Mouse (Mus musculus): ENCODE results near the gene Mfap4.

Mfap4 gene

DNA sequence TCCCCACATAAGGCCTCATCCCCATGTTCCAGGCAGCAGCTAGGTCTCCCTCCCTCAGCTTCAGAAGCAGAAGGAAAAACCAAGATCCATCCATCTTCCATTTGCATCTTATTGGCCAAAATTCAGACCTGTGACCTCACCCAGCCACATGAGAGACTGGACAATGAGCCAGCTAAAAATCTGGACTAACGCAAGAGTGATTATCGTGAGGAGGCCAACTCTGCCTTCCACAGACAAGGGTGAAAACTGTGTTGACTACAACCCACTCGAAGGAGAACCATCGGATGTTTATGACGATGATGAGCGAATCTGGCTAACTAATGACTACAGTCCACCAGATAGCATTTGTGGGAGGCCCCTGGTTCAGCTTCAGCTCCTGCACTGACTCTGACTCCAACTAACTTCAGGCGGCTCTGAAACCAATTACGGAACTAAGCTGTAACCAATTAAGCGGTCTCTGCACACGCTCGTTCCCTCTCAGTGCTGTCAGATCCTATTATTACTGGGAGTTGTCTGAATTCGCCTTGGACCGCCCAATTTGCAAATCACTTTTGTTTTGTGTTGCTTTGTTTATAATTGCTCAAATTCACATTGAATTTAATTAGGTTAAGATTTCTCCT lies 1.9 kb upstream of the Mfap4 start:
- peak; percentile 80 for DNase-seq

DNA sequence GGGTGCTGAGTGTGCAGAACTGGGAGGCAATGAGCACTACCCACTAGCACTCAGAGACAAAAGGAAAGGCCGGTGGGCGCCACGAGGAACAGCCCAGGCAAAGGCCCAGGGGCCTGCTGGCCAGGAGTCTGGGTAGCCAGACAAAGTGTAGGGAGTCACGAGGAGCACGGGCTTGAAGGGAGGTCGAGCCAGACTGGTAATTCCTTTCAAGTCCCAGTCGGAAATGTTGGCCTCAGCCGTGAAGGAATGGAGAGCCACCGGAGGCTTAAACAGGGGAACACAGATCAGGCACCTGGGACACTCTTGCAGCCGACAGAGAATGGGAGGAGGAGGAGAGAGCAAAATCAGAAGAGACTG lies 997 bp upstream of the Mfap4 start:
- peak; percentile 88 for DNase-seq

DNA sequence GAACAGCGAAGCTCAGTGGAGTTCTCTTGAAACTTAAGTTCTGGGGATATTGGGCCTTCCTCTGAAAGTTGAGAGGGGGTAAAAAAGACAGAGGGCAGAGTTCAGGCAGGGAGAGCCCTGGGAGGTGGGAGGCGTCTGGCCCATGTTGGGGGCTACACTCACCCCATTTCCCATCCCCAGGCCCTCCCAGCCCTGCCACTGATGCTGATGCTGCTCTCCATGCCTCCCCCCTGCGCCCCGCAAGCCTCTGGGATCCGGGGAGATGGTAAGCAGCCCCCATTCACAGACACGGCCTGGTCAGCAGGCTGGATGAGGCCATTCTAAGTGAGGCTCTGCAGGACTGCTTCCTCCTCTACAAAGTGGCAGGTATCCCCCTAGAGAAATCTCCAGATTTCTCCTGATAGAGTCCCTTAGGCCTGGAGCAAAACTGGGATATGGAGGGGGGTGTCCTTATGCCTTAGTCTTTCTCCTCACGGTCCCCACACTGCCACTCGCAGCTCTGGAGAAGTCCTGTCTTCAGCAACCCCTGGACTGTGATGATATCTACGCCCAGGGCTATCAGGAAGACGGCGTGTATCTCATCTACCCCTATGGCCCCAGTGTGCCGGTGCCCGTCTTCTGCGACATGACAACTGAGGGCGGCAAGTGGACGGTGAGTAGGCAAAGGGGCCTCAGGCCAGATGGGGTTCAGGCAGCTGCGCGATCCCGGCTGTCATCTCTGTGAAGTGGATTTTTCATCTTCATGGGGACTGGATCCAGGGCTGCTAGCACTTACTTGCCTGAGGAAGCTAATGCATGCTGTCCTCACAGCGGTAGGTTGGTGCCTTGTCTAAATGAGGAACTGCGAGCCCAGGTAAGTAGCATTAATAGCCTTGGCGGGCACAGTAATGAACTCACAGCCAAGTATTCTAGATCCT lies 568 bp downstream of the Mfap4 start:
- peak; percentile 87 for DNase-seq

DNA sequence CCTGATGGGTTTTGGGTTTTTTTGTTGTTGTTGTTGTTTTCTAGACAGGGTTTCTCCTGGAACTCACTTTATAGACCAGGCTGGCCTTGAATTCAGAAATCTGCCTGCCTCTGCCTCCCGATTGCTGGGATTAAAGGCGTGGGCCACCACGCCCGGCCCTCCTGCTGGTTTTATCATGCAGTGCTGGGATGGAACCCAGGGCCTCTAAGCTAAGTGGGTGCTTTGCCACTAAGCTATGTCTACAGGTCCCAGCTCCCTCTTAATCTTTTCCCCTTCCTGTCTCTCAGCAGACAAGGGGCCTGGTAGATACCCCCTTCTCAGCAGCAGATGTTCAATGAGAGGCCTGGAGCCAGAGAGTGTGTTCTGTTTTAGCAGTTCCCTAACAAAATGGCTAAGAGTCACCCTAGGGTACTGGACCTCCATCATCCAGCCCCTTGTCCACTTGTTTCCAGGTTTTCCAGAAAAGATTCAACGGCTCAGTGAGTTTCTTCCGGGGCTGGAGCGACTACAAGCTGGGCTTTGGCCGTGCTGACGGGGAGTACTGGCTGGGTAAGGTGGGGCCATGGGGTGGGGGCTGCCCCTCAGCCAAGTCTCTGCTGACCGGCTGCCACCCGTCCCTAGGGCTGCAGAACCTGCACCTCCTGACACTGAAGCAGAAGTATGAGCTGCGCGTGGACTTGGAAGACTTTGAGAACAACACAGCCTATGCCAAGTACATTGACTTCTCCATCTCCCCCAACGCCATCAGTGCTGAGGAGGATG lies 1.4 kb downstream of the Mfap4 start:
- DNase-seq = peak; percentile 94

DNA sequence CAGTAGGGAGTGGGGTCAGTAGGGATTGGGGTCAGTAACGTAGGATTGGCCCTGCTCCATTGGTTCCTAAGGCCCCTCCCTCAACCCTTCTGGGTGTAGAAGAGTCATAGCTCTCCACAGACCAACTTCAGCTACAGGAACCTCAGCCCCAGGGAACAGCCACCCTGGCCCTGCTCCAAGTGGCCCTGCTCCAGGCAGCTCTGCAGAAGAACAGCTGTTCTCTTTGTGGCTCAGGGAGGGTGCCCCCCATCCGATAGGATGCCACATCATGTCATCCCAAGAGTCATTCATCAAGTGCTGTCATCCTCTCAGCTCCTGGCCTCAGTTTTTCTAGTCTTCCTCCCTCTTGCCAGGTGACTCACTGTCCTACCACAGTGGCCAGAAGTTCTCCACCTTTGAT lies 2.2 kb downstream of the Mfap4 start:
- DNase-seq = peak; percentile 95

DNA sequence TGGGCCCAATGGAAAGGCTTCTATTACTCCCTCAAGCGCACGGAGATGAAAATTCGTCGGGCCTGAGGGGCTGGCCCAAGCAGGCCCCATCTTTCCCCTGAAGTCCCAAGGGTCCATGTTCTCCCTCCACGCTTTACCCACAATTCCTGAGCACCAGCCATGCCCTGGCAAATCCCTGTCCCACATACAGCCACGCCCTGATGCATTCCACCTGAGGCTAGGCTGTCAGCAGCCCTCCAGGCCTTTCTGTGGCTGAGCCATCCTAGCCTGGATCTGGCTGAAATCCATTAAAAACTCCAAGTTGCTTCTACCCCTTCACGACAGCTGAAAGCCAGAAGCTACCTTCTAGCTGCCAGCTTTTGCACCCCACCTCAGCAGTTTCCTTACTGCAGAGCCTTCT lies 2.7 kb downstream of the Mfap4 start:
- DNase-seq = peak; percentile 87

DNA sequence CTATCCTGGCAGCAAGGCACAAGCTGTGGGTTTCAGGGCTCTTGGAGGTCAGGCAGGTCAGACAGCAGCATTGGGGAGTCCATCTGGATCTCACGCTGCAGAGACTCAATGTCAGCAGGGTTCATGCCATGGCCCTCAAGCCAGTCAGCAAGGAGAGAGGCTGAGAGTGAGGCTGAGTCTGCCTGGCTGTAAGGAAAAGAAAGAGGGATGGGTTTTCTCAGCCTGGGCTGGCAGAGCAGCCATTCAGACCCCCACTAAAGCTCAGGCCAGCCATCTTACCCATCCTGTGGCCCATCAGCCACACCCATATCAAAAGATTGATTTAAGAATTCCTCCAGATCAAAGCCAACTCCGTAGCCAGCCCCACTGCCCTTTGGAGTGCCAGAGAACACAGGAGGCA lies 3.9 kb downstream of the Mfap4 start:
- DNase-seq = peak; percentile 80

DNA sequence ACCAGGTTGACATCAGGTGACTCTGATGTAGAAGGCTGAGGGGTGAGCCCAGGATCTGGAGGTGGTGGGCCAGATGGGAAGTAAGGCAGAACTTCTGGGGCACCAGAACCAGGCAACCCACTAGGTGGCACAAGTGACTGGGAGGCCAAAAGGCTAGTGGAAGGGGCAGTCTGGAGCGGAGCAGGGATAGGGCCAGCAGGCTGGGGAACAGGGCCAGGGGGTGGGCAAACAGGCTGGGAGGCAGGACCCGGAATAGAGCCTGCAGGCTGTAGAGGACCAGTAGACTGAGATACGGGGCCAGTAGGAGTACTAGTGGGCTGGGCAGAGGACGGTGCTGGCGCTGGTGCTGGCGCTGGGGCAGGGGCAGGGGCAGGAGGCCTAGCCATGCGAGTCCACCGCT lies 4.6 kb downstream of the Mfap4 start:
- DNase-seq = no peak

DNA sequence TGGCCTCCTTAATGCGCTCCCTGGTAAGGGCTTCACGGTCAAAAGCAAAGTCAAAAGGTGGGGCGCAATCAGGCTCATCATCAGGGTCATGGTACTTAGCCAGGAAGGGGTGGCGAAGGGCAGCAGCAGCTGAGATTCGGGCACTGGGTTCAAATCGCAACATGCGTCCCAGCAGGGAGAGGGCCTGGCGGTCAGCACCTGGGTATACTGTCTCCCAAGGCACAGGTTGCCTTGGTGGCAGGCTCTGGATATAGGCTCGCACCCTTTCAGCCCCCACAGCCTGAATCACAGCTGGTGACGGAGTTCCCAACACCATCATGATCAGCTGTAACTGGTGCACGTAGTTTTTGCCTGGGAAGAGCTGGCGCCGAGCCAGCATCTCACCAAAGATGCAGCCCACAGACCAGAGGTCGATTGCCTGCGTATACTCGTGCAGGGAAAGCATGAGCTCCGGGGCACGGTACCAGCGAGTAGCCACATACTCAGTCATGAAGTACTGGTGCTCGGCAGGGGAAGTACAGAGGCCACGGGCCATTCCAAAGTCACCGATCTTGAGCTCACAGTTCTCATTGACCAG lies 5.8 kb downstream of the Mfap4 start:
- DNase-seq = peak; percentile 88

DNA sequence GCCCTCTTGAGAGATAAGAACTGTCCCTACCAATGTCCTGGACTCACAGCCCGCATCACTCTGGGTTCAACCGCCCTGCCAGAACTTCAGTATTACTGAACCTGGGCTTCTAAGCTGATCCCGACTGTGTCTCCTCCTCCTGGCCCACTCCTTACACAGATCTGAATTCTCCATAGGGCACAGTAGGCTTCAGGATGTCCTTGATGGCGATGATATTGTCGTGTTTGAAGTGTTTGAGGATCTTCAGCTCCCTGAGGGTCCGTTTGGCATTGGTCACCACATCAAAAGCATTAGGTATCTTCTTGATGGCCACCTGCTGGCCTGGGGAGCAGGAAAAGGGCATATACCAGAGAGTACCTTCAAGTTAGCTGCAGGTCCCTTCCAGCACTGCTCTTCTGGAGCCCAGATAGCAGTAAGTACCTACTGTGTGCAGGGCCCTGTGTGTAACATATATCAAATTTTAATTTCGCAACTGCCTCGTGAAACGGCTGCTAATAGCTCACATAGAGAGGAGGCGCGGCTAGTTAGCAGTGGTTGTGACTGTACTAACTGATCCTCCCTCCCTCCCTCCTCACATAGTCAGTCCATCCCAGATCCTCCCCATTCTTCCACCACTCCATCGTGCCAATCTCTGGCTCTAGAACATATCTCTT lies 7.6 kb downstream of the Mfap4 start:
- DNase-seq = peak; percentile 92

DNA sequence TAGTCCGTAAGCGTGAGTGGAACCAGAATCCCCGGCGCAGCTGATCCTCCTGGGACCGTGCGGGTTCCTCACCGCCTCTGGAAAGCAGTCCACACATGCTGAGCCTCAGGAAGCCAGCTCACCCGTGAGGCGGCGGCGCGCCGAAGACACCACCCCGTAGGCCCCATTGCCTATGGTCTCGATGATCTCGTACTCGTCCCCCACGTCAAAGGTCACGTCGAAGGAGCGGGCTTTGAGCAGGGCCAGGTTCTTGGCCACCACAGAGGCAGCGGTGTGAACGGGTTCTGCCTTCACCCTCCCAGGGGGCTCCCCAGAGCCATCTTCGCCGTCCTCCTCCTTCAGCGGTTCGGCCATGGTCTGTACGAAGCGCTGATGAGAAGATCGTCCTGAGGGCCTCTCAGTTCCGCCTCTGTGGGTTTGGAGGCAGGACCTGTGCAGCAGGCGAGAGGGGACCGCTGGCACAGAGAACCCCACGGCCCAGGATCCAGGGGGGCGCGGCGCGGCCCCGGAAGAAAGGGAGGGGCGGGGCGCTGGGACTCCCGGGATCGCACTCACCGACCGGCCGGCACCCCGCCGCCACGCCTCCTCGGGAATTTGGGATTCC lies 8.4 kb downstream of the Mfap4 start:
- no peak for DNase-seq

DNA sequence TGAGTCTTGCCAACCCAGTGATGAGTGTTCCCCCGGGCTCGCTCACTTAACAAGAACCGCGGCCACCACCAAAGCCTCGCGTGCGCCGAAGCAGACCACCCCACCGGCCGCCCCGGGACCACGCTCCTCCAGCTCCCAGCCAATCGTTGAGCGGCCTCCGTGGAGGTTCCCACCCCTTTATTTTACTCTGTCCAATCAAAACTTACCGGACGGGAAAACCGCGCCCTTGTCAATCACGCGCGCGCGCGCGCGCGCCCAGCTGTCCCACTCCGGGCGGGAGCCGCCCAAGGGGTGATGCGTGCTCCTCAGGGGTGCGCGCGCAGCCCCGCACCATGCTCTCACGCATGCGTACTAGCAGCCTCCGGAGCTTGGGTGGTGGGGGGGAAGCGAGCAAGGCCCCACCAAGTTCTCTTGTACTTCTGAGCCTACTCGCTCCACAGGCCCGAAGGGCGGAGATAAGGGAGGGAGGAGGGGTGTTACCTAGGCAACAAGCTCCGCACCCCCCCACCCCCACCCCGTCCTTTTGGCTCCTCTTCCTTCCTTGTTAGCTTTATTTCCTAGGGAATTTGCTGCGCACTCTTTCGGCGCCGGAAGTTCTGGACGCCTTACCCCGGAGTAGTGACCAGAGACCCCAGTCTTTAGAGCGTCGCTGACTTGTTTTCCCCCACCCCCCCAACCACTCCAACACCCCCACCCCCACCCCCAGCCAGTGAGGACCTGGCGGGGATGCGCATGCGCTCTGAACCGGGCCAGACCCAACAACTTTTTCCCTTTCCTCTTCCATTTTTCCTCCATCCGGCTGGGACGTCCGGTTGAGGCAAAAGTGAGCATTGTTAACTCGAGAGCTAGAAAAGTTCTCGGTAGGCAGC lies 9.1 kb downstream of the Mfap4 start, which contains the start of gene Mapk7:
Gene Mapk7 (minus strand): TSS at position 278 of the 869 bp plus-strand sequence.
- peak; percentile 100 for DNase-seq

DNA sequence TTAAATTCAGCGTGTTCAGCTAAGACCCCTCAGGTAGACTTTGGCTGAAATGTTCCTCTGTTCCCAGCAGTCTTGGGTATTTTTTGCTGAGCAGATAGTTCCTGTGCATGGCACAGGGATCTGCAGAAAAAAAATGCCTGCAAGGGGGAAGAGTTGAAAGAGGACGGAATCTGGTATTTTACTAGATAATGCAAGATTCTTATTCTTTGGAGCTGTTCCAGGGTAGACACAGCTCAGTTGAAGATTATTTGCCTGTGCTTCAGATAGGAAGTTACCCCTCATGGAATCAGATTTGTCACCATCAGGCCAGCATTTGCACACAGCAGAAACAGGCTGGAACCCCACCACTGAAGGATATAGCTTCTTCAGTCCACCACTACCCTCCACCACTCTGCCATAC lies 10.3 kb downstream of the Mfap4 start:
- DNase-seq = peak; percentile 86

DNA sequence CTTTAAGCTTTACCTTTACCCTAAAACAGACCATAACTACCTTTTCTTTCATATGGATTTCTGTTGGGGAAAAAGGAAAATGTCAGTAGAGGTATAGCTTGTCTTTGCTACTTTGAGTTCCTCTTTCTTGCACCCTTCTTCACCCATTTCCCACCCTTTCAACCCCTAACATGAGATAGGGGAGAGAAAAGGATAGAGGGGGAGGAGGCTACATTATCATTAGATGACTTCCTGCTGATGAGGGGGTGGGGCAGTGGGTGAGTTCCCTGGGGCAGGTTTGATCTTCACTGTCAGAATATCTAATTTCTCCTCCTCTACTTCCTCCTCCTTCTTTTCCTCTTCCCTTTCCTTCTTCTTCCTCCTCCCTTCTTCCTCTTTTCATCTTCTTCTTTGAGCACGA lies 12.3 kb downstream of the Mfap4 start:
- no peak for DNase-seq

DNA sequence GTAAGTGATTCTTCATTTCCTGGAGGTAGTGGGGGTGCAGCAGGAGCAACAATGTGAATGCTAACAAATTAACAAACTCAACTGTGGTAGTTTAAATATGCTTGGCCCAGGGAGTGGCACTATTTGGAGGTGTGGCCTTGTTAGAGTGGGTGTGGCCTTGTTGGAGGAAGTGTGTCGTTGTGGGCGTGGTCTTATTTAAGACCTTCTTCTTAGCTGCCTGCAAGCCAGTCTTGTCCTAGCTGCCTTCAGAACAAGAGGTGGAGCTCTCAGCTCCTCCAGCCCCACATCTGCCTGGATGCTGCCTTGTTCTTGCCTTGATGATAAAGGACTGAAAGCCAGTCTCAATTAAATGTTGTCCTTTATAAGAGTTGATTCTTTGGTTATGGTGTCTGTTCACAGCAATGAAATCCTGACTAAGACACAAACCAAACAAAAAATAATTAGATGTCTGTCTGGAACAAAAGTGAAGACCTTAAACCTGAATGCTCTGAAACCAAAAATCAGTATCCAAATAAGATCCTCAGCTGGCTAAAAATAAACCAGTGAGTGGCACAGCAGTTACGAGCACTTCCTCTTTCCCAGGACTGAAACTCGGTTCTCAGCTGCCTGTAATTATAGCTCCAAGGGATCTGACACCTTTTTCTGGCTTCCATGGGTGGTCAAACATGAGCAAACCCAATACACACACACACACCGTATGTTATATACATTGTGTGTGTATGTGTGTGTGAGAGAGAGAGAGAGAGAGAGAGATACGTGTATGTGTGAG lies 13.7 kb downstream of the Mfap4 start:
- DNase-seq = no peak

DNA sequence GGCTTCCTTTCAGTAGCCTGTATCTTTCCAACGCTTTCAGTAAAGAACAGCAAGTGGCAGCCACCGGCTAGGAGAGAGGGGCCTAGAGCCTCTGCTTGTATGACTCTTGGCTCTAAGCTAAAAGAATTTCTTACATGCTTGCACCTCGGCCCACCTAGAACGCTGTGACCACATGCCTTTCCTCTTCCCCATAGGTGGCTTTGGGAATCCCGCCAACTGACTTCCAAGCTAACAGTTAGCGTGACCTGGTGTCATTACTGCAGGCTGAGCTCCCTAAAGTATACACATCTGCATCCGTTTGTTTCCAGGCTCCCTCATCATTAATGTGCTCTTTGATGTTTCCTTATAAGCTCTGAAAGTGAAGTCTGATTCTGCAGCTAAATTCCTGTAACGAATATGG lies 18.7 kb downstream of the Mfap4 start:
- no peak for DNase-seq

DNA sequence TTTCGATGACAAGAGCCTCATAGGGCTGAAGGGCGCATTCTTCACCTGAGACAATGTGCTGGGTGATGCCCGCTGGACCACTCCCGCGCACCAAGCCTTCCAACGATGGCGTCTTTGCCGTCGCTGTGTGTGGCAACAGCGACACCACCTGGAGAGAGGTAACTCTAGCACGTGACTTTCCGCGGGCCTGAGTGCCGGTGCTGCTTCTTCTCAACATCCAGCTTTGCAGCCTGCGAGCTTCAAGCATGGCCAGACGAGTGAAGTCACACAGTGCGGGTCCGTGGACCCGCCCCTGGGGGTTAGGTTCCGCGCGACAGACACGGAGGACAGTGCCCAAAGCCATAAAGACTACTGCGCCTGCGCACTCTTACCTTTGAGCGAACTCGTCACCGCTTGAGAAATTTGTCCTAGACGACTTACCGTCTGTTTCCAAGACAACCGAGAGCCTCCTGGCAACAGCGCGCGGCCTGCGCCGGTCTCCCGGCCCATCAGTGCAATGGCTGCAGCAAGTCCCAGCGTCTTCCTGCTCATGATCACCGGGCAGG lies 19.6 kb downstream of the Mfap4 start, which contains the start of gene B9d1:
Gene B9d1 (plus strand): TSS at position 432 of the 545 bp plus-strand sequence.
- DNase-seq = peak; percentile 99

DNA sequence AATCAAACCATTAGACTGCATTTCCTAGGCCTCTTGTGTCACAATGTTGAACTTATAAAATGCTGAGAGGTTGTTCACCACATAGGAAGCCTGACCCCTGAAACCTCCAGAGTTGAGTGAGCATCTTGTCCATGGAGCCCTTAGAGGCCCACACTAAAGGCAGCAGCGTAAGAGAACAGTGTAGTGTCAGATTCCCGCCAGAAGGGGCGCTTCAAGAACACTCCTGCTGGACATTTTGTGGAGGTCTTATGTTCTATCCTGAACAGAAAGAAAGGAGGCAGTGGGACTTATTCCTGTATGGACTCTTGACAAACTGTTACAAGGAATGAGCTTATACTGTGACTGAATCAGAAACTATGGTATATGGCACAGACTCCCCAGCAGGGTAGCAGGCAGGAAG lies 29.7 kb downstream of the Mfap4 start:
- DNase-seq = peak; percentile 91

DNA sequence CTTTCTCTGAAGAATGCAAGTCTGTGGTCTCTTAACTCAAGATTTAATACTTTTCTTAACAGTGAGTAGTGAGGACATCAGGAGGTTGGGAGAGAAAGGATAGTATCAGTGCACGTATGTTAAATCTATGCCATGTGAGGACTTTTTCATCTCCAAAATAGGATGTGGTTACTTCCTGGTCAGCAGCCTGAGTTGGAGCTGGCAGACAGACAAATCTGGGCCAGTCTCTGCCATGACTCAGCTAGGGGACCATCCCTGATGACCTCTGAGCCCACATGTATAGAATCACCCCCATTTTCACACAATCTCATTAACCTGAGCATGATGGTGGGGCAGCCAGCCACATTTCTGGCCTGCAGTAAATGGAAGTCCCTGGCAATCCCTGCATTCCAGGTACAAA lies 32.7 kb downstream of the Mfap4 start:
- no peak for DNase-seq

DNA sequence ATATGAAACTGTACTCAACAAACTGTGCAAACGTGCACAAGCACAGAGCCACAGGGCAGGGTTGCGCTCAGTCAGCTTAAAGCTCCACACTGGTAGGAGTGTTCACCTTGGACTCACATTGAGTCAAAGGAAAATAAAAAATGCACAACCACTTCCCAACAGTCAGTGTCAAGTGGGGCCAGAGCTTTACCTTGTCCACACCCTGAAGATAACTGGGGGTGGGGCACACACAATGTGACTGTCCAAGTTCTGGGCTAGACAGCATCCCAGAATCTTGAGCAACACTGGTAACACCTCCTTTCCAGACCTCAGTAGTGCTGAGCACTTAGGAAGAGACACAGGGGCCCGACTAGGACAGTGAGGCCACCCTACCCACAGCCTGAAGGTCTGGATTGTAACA lies 33.6 kb downstream of the Mfap4 start:
- DNase-seq = no peak
